Mouse (Mus musculus): Measurements from ENCODE around the gene Hpse2. TPM values are rescaled to one million over a fixed set of nuclear protein-coding genes. Genes with fewer than 3 reads are reported as not detected.

The Hpse2 gene
- total RNA-seq, 2 experiments from 2014 or later: 0.14 TPM; not detected in 1

DNA sequence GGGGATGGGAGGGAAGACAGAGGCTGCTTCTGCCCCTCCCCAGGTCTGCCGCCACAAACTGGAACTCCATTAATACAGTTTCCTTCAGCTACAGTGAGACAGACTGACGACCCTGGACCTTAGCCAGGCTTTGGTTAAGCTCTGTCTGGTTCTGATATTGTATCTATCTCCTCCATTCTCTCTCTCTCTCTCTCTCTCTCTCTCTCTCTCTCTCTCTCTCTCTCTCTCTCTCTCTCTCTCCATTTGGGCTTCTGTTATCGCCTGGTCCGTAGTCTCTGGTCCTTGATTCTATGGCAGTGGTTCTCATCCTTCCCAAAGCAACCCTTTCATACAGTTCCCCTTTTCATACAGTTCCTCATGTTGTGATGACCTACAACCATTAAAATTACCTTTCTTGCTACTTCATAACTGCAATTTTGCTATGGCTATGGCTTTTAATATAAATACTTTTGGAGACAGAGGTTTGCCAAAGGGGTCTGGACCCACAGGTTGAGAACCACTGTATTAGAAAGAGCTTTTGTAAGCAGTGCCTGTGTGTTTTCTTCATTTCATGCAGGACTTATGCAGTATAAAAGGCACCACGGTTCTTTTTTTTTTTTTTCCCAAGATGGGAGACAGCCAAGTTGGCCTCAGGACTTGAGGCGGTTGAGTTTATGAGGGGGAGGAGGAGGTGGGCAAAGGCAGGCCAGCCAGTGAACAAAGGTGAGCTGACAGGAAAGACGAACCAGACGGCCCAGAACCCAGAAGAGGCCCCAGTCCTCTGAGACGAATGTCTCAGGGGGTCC lies 642.9 kb downstream of the Hpse2 start:
- intact Hi-C loops (cut with DNase I): loop anchor here (2.0 kb wide), 1 partner anchor 82 kb away; no protein-coding TSS in a partner anchor
- no peak for DNase-seq

DNA sequence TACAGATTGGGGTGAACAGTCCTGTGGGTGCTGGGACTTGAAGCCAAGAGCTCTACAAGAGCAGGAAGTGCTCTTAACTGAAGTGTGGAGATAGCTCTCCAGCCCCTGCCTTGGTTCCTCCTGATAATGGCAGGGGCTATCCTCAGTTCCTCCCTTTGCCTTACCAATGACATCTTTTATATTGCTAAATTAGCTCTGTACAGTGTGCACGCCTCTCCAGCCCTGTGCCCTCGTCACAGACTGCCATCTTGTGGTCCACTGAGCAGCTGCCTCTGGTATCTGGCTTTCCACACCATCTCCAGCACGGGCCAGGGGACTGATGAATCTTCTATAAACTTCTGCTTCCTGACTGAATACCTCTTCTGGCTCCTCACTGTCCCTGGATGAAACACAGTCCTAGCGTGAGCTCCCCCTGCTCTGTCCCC lies 644.0 kb downstream of the Hpse2 start:
- DNase-seq: peak; percentile 53 to 61
- intact Hi-C loops (cut with DNase I): loop anchor here (1.0 to 5.0 kb wide), 3 partner anchors 81 to 427 kb away; no protein-coding TSS in a partner anchor

DNA sequence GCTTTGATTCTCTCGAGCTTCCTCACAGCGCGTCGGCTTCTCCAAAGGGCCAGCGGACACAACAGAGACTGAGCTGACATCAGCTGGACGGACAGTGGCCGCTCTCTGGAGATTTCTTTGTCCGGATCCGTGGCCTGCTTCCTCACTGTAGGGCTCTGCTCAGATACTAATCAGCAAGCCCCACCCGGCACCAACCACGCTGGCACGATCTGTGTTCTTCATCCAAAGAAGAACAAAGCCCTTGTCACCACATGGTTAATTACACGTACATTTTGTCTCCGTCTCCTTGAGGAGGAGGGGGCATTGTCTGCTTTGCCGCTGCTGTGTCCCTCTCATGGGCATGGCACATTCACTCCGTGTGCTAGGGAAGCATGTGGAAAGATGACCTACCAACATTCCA lies 644.9 kb downstream of the Hpse2 start:
- intact Hi-C loops (cut with DNase I): loop anchor here (5.0 kb wide), 1 partner anchor 426 kb away; no protein-coding TSS in a partner anchor
- no peak for DNase-seq

DNA sequence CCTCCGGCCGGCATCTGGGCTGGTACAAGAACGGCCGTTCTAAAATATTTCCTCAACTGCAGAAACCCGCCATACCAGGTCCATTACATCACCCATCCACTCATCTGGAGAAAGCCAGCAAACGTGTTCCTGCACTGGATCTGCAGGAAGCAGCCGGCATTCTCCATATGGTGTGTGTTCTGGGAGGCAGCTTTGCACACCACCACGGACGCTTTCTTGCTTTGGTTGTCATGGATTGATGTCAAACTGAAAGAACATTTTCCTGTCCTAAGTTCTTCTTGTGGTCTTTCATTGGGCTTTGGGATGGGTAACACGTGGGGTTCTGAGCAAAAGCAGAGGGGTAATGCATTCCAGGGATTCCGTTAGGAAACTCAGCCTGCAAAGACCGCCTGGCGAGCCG lies 646.3 kb downstream of the Hpse2 start:
- intact Hi-C loops (cut with DNase I): loop anchor here (5.0 kb wide), 1 partner anchor 425 kb away; no protein-coding TSS in a partner anchor
- DNase-seq: no peak

DNA sequence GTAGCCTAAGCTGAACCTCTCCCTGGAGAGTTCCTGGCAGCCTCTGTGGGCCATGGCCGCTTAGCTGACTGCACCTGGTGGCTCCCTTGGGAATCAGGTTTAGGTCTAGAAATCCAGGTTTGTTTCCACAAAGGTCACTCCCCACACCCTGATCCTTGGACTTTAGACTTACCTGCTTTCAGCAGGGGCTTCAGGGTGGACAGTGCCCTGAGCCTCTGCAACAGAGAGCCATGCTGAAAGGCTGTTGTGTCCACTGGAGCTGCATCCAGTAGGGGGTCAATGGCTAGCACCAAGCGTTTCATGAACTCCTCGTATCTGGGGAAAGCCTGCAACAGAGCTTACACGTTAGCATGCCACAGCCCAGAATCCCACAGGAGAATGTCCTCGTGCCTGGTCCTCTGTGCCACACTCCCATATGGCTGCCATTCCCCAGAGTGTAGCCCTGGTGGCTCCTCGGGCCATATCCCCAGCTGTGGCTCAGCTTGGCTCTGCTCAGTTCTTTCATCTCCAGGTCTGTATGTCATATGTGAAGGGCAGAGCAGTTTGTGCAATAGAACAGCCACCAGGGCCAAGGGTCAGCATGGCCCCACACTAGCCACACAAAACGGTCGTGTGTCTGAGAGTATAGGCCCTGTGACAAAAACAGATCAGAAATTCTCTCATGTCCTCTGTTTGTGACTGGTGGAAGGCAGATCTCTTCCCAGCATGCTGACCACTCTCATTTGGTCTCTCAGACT lies 647.8 kb downstream of the Hpse2 start:
- no peak for DNase-seq
- intact Hi-C loops (cut with DNase I): loop anchor here (5.0 kb wide), 1 partner anchor 423 kb away; no protein-coding TSS in a partner anchor

DNA sequence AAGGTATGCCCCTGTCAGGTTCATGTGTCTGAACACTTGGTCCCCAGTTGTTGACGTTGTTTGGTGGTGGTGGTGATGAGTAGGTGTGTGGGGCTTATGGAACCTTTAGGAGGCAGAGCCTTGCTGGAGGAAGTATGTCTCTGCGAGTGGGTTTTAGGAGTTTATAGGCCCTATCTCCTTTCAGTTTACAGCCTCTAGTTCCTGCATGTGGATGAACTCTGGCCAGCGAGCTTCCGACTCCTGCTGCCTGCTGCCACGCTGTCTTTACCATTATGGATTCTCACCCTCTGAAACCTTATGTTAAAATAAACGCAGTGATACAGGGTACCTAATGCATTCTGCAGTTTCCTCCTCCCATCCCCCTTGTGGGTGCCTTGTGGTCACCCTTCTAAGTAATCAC lies 648.4 kb downstream of the Hpse2 start:
- no peak for DNase-seq
- intact Hi-C loops (cut with DNase I): loop anchor here (5.0 kb wide), 1 partner anchor 422 kb away; no protein-coding TSS in a partner anchor

DNA sequence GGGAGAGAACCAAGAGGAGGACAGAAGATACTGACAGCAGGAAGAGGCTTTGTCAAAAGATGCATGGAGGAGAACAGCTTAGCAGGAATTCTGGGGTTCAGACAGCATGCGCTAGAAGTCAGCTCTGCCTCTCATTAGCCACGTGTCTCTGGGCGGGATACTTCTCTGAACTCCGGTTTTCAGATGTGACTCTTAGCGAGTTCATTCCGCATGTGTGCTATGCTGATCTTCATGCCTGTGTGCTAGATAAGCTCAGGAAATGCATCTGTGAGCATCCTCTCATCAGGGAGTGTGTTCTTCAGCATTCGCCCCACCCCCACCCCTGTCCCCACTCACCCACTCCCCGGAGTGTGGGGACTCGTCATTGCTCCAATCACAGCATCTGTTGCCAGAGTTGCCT lies 650.4 kb downstream of the Hpse2 start:
- intact Hi-C loops (cut with DNase I): no loop called here
- no peak for DNase-seq

Other genes with a start within 250 kb of the Hpse2 start
- gene Cnnm1, start 52.1 kb upstream of the Hpse2 start, total RNA-seq (2021): not detected
- gene Got1, start 136.2 kb upstream of the Hpse2 start, total RNA-seq (2021): 1,000 to 10,000 TPM in 1 of 2 experiments, 100 to 1,000 TPM in 1; 980 to 1,055 TPM
- gene Nkx2-3, start 224.0 kb upstream of the Hpse2 start, total RNA-seq (2021): not detected